Mouse (Mus musculus) embryonic facial prominence, embryonic 11.5 days (tissue): Measurements from ENCODE around the gene Dapk1. TPM values are rescaled to one million over a fixed set of nuclear protein-coding genes. Genes with fewer than 3 reads are reported as not detected.

Experiments used
- ATAC-seq: fragments of 200-750 bp; cut with Nextera tagmentation; replicated peaks from 2 replicates; pipeline ENCODE4 v1.8.0; 2017; ENCODE audit warnings: low read depth; ENCODE audit not compliant: insufficient number of reproducible peaks, low FRiP score, low TSS enrichment
- DNase-seq: peaks from one replicate; pipeline ENCODE4 v3.0.0-alpha.2; 2015; ENCODE audit warnings: low spot score
- H3K27ac ChIP-seq: fragments of 300-500 bp; sonication (generic); replicated peaks from 2 replicates; pipeline ENCODE4 v1.5.1; 2014; ENCODE audit warnings: mild to moderate bottlenecking, low read depth, low read length, control low read depth
- H3K27me3 ChIP-seq: fragments of 300-500 bp; sonication (generic); 2 replicates; pipeline ENCODE4 v1.6.1; 2014; ENCODE audit warnings: mild to moderate bottlenecking, low read length, moderate library complexity, mixed read lengths; ENCODE audit not compliant: control insufficient read depth, insufficient read depth
- H3K36me3 ChIP-seq: fragments of 300-500 bp; sonication (generic); replicated peaks from 2 replicates; pipeline ENCODE4 v1.6.1; 2014; ENCODE audit warnings: low read depth, mild to moderate bottlenecking, low read length, moderate library complexity, mixed read lengths; ENCODE audit not compliant: control insufficient read depth, insufficient read depth
- H3K4me1 ChIP-seq: fragments of 300-500 bp; sonication (generic); 2 replicates; pipeline ENCODE4 v1.6.1; 2014; ENCODE audit warnings: low read length, mixed read lengths; ENCODE audit not compliant: control insufficient read depth, insufficient read depth
- H3K4me2 ChIP-seq: fragments of 300-500 bp; sonication (generic); 2 replicates; pipeline ENCODE4 v1.6.1; 2014; ENCODE audit warnings: low read depth, mild to moderate bottlenecking, control low read depth, low read length, moderate library complexity
- H3K4me3 ChIP-seq: fragments of 300-500 bp; sonication (generic); 2 replicates; pipeline ENCODE4 v1.5.1; 2014; ENCODE audit warnings: low read depth, low read length, control low read depth
- H3K9ac ChIP-seq: fragments of 300-500 bp; sonication (generic); replicated peaks from 2 replicates; pipeline ENCODE4 v1.6.1; 2014; ENCODE audit warnings: mild to moderate bottlenecking, control low read depth, low read length
- H3K9me3 ChIP-seq: fragments of 300-500 bp; sonication (generic); replicated peaks from 2 replicates; pipeline ENCODE4 v1.6.1; 2016; ENCODE audit warnings: mild to moderate bottlenecking, low read length, inconsistent platforms, mixed read lengths; ENCODE audit not compliant: control insufficient read depth
- WGBS: fragments of 180-500 bp; shearing (Covaris S2); extraction: QIAGEN DNeasy Blood & Tissue Kit; methylation state at CpG from one replicate; pipeline ENCODE4 v1.1.7; 2014; 5-methylcytosine and 5-hydroxymethylcytosine counted together
- polyA plus RNA-seq: library from polyadenylated mRNA; unstranded; fragments of >200 nt; fragmentation: Nextera tagmentation; extraction: Ambion mirVana; gene quantifications from 2 replicates; pipeline ENCODE4 v1.2.1, GENCODE M21; 2014

Dapk1 gene
- polyA plus RNA-seq, 1 experiment from 2014 or later: 15.1 TPM

- Histone ChIP-seq H3K4me3 (no peak overlapping the region), H3K27ac (no peak overlapping the region), H3K4me2 (no peak overlapping the region), H3K4me1 (peaks cover 2% of the 10 kb centered on the region; the same call in 1 of the 2 replicates), H3K9me3 (no peaks in the 10 kb centered on the region), H3K36me3 (no peaks in the 10 kb centered on the region), H3K27me3 (no peaks in the 10 kb centered on the region), H3K9ac (no peak overlapping the region)
- DNase-seq (no peak), ATAC-seq (no peak; the same call in 1 of the 2 replicates)
- 52% methylated on average over 6 of the region's 6 CpGs for whole genome bisulfite sequencing
These were observed 18.0 kb downstream of the Dapk1 start for GRCm38 (mm10) chr13:60619723-60620122.

GRCm38 (mm10) chr13:60621411-60621965, 19.7 kb downstream of the Dapk1 start:
- ATAC-seq (no peak), DNase-seq (no peak)
- Histone ChIP-seq H3K4me3 (no peak overlapping the region), H3K4me1 (peaks cover 2% of the 10 kb centered on the region; the same call in 1 of the 2 replicates), H3K36me3 (no peaks in the 10 kb centered on the region), H3K4me2 (no peak overlapping the region), H3K27me3 (no peaks in the 10 kb centered on the region), H3K9ac (no peak overlapping the region), H3K27ac (no peak overlapping the region), H3K9me3 (no peaks in the 10 kb centered on the region)
- 51% methylated on average over 4 of the region's 4 CpGs for WGBS

- H3K27ac ChIP-seq: no peak overlapping the region
- H3K4me3 ChIP-seq: no peak overlapping the region
- no peaks in the 10 kb centered on the region for H3K36me3 ChIP-seq
- H3K4me1 ChIP-seq: no peaks in the 10 kb centered on the region; the same call in 1 of the 2 replicates
- no peak for ATAC-seq
- H3K9ac ChIP-seq: no peak overlapping the region
- 83% methylated on average over 7 of the region's 7 CpGs for WGBS
- H3K4me2 ChIP-seq: no peak overlapping the region
- no peak for DNase-seq
- H3K9me3 ChIP-seq: no peaks in the 10 kb centered on the region
- no peaks in the 10 kb centered on the region for H3K27me3 ChIP-seq
These were observed 23.8 kb downstream of the Dapk1 start for GRCm38 (mm10) chr13:60625581-60625980.

GRCm38 (mm10) chr13:60627843-60628656, 26.3 kb downstream of the Dapk1 start:
- Histone ChIP-seq H3K27me3 (no peaks in the 10 kb centered on the region), H3K4me2 (no peak overlapping the region), H3K36me3 (no peaks in the 10 kb centered on the region), H3K4me3 (no peak overlapping the region), H3K27ac (no peak overlapping the region), H3K9me3 (no peaks in the 10 kb centered on the region), H3K9ac (no peak overlapping the region), H3K4me1 (no peaks in the 10 kb centered on the region; the same call in 1 of the 2 replicates)
- ATAC-seq (0 out of 2 replicates have a peak, but pooled peaks have one; percentile 27), DNase-seq (no peak)
- 17% methylated on average over 15 of the region's 15 CpGs for WGBS

GRCm38 (mm10) chr13:60628657-60628950, 26.9 kb downstream of the Dapk1 start:
- H3K4me2 ChIP-seq: no peak overlapping the region
- H3K9me3 ChIP-seq: no peaks in the 10 kb centered on the region
- no peaks in the 10 kb centered on the region for H3K27me3 ChIP-seq
- H3K36me3 ChIP-seq: no peaks in the 10 kb centered on the region
- H3K4me1 ChIP-seq: no peaks in the 10 kb centered on the region; the same call in 1 of the 2 replicates
- H3K4me3 ChIP-seq: no peak overlapping the region
- ATAC-seq (no peak), DNase-seq (no peak)
- WGBS: 5% methylated on average over 2 of the region's 2 CpGs
- H3K27ac ChIP-seq: no peak overlapping the region
- no peak overlapping the region for H3K9ac ChIP-seq

GRCm38 (mm10) chr13:60629419-60629818, 27.7 kb downstream of the Dapk1 start:
- Histone ChIP-seq H3K4me1 (no peaks in the 10 kb centered on the region; the same call in 1 of the 2 replicates), H3K9ac (no peak overlapping the region), H3K36me3 (no peaks in the 10 kb centered on the region), H3K4me3 (no peak overlapping the region), H3K9me3 (no peaks in the 10 kb centered on the region), H3K4me2 (no peak overlapping the region), H3K27ac (no peak overlapping the region), H3K27me3 (no peaks in the 10 kb centered on the region)
- 90% methylated on average over 9 of the region's 9 CpGs for WGBS
- DNase-seq (no peak), ATAC-seq (no peak)

- Histone ChIP-seq H3K9me3 (no peaks in the 10 kb centered on the region), H3K36me3 (no peaks in the 10 kb centered on the region), H3K4me3 (no peak overlapping the region), H3K27me3 (no peaks in the 10 kb centered on the region), H3K4me2 (no peak overlapping the region), H3K9ac (no peak overlapping the region), H3K27ac (no peak overlapping the region), H3K4me1 (no peaks in the 10 kb centered on the region)
- ATAC-seq (no peak; the same call in 1 of the 2 replicates), DNase-seq (peak; percentile 41)
- 29% methylated on average over 6 of the region's 6 CpGs for WGBS
These were observed 32.2 kb downstream of the Dapk1 start for GRCm38 (mm10) chr13:60633945-60634344.

GRCm38 (mm10) chr13:60635636-60636035, 33.9 kb downstream of the Dapk1 start:
- ATAC-seq: no peak
- Histone ChIP-seq H3K36me3 (no peaks in the 10 kb centered on the region), H3K4me1 (no peaks in the 10 kb centered on the region), H3K9ac (no peak overlapping the region), H3K9me3 (no peaks in the 10 kb centered on the region), H3K27me3 (no peaks in the 10 kb centered on the region), H3K4me2 (no peak overlapping the region), H3K4me3 (no peak overlapping the region), H3K27ac (no peak overlapping the region)
- no peak for DNase-seq
- WGBS: 81% methylated on average over 6 of the region's 6 CpGs
